Mouse (Mus musculus) embryonic fibroblast, embryonic 13.5 days (primary cell): ENCODE data around the gene Hist1h1d. TPM values are rescaled to one million over a fixed set of nuclear protein-coding genes. Genes with fewer than 3 reads are reported as not detected.

ENCODE experiments used
- H3K27ac ChIP-seq: 2 replicates; pipeline ENCODE4 v1.5.1; 2012; ENCODE audit warnings: low read length, control low read depth, inconsistent platforms; ENCODE audit not compliant: insufficient read depth
- H3K4me1 ChIP-seq: 2 replicates; pipeline ENCODE4 v1.6.1; 2011; ENCODE audit warnings: low read length; ENCODE audit not compliant: control insufficient read depth, insufficient read depth
- H3K4me3 ChIP-seq: 2 replicates; pipeline ENCODE4 v1.5.1; 2011; ENCODE audit warnings: mild to moderate bottlenecking, control low read depth, low read length; ENCODE audit not compliant: insufficient read depth
- CTCF ChIP-seq: IDR thresholded peaks from 2 replicates; pipeline ENCODE4 v1.5.1; 2011; ENCODE audit warnings: mild to moderate bottlenecking, control low read depth, low read length, moderate library complexity, borderline replicate concordance; ENCODE audit not compliant: insufficient read depth
- POLR2A ChIP-seq: IDR thresholded peaks from 2 replicates; pipeline ENCODE4 v1.6.1; 2011; ENCODE audit warnings: low read depth, mild to moderate bottlenecking, control low read depth, low read length, moderate library complexity
- polyA plus RNA-seq: library from polyadenylated mRNA; stranded (reverse); fragments of >200 nt; gene quantifications from 2 replicates; pipeline ENCODE4 v1.2.4, GENCODE M21; 2011; ENCODE audit warnings: low read depth; ENCODE audit not compliant: missing spikeins, insufficient read length

Hist1h1d gene
- 0.83 and 2.7 TPM in 2 replicates for polyA plus RNA-seq

- TF ChIP-seq POLR2A (no peak), CTCF (no peak)
- peaks cover 3% of the 10 kb centered on the region; the same call in 1 of the 2 replicates for H3K4me1 ChIP-seq
- peak within 1 kb of the TSS; percentile 45; the same call in 1 of the 2 replicates for H3K27ac ChIP-seq
- no peak within 1 kb of the TSS for H3K4me3 ChIP-seq
Measured at GRCm38 (mm10) chr13:23552962-23553361, at the start of gene Hist1h1d. Gene Hist1h1d (plus strand): TSS chr13:23553262.

DNA sequence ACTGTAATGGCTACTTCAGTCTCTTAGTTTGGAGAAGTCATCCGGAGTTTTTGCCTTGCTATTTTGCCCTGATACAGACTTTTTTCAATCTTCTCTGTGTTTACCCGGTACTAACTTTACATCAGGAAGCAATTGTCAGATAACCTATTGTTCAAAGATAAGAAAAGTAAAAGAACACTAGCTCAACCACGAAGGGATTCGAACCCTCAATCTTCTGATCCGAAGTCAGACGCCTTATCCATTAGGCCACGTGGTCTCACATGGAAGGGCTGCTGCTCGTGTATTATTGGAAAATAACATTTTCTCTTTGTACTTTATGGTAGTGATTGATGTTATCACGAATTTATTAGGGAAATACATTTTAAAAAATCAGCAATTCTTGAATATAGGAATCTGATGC, 49.3 kb upstream of the Hist1h1d start:
- TF ChIP-seq CTCF = no peak
- TF ChIP-seq POLR2A = no peak

GRCm38 (mm10) chr13:23505662-23506345, 47.3 kb upstream of the Hist1h1d start:
- Histone ChIP-seq H3K4me3 (peak overlapping the region; percentile 40), H3K27ac (peak overlapping the region; percentile 55), H3K4me1 (no peaks in the 10 kb centered on the region; the same call in 1 of the 2 replicates)
- TF ChIP-seq POLR2A (no peak), CTCF (no peak)

More for the DNA sequence above, 49.3 kb upstream of the Hist1h1d start:
- Histone ChIP-seq H3K27ac (no peak overlapping the region), H3K4me3 (no peak overlapping the region; the same call in 1 of the 2 replicates), H3K4me1 (no peaks in the 10 kb centered on the region; the same call in 1 of the 2 replicates)

- TF ChIP-seq CTCF = no peak
- TF ChIP-seq POLR2A = no peak
- Histone ChIP-seq H3K27ac (no peak overlapping the region), H3K4me3 (no peak overlapping the region; the same call in 1 of the 2 replicates), H3K4me1 (no peaks in the 10 kb centered on the region; the same call in 1 of the 2 replicates)
Measured at GRCm38 (mm10) chr13:23506351-23506750, 46.7 kb upstream of the Hist1h1d start.

DNA sequence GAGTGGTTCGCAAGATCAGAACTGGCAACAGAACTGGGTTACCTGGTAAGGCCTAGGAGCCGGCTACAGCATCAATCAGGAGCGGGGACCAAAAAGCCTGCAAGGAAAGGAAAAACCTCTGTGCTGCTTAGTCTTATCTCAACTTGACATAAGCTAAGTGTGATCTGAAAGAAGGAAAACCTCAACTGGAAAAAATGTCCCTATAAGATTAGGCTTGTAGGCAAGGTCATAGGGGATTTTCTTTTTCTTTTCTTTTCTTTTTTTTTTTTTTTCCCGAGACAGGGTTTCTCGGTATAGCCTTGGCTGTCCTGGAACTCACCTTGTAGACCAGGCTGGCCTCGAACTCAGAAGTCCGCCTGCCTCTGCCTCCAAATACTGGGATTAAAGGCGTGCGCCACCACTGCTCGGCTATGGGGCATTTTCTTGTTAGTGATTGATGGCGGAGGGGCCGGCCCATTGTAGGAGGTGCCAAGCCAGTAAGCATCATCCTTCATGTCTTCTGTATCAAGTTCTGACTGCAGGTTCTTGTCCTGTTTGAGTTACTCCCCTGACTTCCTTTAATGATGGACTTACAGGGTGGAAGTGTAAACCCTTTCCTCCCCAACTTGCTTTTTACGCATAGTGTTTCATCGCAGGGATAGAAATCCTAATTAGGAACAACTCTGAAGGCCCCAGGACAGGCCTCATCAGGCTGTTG, 46.1 kb upstream of the Hist1h1d start:
- Histone ChIP-seq H3K4me3 (no peak overlapping the region; the same call in 1 of the 2 replicates), H3K27ac (no peak overlapping the region), H3K4me1 (no peaks in the 10 kb centered on the region; the same call in 1 of the 2 replicates)
- TF ChIP-seq POLR2A (no peak), CTCF (no peak)

- Histone ChIP-seq H3K4me3 (no peak overlapping the region), H3K27ac (no peak overlapping the region), H3K4me1 (no peaks in the 10 kb centered on the region)
- TF ChIP-seq CTCF = no peak
- no peak for TF ChIP-seq POLR2A
Measured at GRCm38 (mm10) chr13:23510127-23510526, 42.9 kb upstream of the Hist1h1d start.

DNA sequence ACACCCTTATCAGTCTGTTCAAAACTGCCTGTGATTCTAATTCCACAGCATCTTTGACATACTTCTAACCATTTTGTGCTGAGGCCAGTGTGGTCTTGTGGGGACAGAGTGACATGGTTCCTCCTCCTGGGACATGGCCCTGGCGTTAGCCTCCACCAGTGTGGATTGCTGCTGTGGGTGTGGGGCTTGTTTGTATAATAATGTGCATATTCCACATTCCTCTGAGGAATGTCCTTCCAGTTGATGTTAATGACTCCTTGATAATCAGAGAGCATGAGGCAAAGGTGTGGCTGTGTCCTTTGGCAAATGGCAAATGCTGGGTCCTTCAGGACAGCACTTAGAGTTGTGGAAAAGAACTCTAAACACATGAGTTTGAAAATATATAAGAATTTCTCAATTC, 39.5 kb upstream of the Hist1h1d start:
- H3K27ac ChIP-seq = no peak overlapping the region
- no peaks in the 10 kb centered on the region for H3K4me1 ChIP-seq
- TF ChIP-seq CTCF (no peak), POLR2A (no peak)
- H3K4me3 ChIP-seq = no peak overlapping the region

- no peak overlapping the region for H3K27ac ChIP-seq
- TF ChIP-seq CTCF = no peak
- no peak for TF ChIP-seq POLR2A
- H3K4me3 ChIP-seq = no peak overlapping the region
- no peaks in the 10 kb centered on the region for H3K4me1 ChIP-seq
Measured at GRCm38 (mm10) chr13:23515281-23515680, 37.8 kb upstream of the Hist1h1d start.

GRCm38 (mm10) chr13:23515826-23516620, 37.0 kb upstream of the Hist1h1d start:
- Histone ChIP-seq H3K4me3 (peak overlapping the region; percentile 39), H3K27ac (no peak overlapping the region), H3K4me1 (no peaks in the 10 kb centered on the region; the same call in 1 of the 2 replicates)
- TF ChIP-seq CTCF (no peak), POLR2A (no peak)
